Mouse (Mus musculus) frontal cortex, adult (tissue): ENCODE results near the gene Svs3a.
A peak's percentile ranks its signal among the peaks of the same experiment; 100 is the strongest.
"Not testable (repeated sequence)": the region's sequence is repeated elsewhere in the genome, so short reads cannot be mapped to it uniquely, and the experiment has no call there.

ENCODE experiments used
- ATAC-seq: cut with Nextera tagmentation; 2 replicates; pipeline ENCODE4 v1.9.2; 2017; ENCODE audit warnings: mild to moderate bottlenecking, moderate library complexity, mixed read lengths; ENCODE audit not compliant: low TSS enrichment

The Svs3a gene

DNA sequence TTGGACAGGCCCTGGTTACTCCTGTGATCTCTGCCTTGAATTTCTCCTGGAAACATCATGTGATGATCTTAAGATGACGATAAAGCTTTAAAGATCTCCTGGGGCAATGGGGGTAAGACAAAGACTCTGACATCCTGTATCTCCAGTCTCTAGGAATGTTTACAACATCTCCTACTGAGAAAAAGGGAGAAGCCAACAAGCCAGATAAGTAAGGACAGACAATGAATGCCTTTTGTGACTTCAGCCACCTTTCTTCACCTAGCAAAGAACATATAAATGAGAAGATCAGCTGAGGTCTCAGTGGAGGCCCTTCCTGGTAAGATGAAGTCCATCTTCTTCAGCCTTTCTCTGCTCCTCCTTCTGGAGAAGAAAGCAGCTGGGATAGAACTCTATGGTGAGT lies at the start of gene Svs3a:
Gene Svs3a, plus strand, starts transcription at position 301 of the 400 bp plus-strand sequence.
- not testable (repeated sequence) for ATAC-seq

DNA sequence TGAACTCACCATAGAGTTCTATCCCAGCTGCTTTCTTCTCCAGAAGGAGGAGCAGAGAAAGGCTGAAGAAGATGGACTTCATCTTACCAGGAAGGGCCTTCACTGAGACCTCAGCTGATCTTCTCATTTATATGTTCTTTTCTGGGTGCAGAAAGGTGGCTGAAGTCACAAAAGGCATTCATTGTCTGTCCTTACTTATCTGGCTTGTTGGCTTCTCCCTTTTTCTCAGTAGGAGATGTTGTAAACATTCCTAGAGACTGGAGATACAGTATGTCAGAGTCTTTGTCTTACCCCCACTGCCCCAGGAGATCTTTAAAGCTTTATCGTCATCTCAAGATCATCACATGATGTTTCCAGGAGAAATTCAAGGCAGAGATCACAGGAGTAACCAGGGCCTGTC lies 32.5 kb upstream of the Svs3a start, which contains the start of gene Svs3b:
Gene Svs3b, minus strand, starts transcription at position 101 of the 400 bp plus-strand sequence.
- not testable (repeated sequence) for ATAC-seq

DNA sequence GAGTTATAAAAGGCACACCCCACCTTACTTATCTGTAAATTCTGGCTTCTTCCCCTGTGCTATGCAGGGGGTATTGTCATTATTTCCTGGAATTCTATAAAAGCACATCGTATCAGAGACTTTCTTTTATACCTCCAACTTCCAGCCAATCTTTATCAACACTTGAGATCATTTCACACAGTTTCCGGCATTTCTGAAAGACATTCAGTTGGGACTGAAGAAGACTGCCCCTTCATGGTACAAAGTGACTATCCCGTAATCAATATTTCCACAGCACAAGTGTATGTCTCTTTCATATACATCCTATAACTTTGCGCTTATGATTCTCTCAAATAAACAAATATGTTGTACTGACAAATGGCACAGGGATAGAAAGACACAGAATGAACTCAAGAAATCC lies 10.7 kb upstream of the Svs3a start, which contains the start of gene Svs4:
Gene Svs4, minus strand, starts transcription at position 101 of the 400 bp plus-strand sequence.
- ATAC-seq, result no peak

DNA sequence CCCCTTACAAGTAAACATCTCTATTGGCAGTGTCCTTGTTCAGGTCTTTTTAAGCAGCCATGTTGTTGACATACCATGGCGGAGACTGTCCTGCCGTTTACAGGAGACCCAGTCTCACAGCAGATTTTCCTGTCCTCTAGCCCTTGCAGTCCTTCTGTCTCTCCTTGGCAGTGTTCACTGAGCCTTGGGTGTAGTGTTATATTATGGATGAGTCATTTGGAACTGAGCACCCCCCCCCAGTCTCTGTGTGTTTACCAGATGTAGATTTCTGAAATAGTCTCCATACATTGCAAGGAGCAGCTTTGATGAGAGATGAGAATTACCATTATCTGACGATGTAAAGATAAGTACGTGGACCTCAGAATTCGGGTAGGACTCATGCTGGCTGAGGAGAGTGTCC lies 23.5 kb downstream of the Svs3a start:
- ATAC-seq, result peak; percentile 86

DNA sequence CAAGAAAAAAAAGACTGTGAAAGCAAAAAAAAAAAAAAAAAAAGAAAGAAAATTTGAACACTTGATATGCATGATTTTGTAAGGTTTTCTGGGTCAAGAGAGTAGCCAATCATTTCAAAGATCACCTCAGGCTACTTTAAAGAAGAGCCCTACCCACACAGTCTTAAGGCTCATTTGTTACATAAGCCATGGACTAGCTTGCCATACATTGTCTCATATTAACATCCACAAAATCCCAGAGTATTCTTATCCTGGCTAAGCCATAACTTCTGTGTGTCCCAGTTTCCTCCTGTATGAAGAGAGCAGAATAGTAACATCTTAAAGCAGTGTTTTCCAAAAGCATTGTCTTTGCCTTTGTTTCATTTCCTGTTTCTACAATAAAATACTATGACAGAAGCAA lies 26.4 kb downstream of the Svs3a start:
- peak; percentile 96 for ATAC-seq

DNA sequence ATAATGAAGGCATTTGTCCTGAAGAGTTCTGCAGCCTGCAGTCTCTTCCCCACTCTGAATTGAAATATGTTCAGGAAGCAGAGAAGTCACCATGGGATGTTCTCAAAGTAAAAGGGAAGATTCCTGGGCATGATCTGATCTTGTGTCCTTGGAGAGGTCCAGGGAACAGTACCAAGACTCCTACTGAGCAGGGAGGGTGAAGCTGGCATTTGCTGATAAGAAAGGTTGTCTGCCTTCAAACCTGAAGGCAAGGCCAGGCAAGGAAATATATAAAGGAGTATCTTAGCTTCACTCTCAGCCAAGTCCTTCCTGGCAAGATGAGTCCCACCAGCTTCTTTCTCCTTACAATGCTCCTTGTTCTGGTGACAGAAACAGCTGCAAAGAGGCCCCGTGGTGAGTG lies 27.4 kb downstream of the Svs3a start, which contains the start of gene Svs6:
Gene Svs6, plus strand, starts transcription at position 301 of the 400 bp plus-strand sequence.
- ATAC-seq, result not testable (repeated sequence)

GRCm38 (mm10) chr2:164320983-164321382 lies 31.9 kb downstream of the Svs3a start:
- ATAC-seq, result no peak

GRCm38 (mm10) chr2:164332440-164332839 lies 43.4 kb downstream of the Svs3a start, which contains the start of gene Svs5:
Gene Svs5 (plus strand): TSS chr2:164332740.
- not testable (repeated sequence) for ATAC-seq
